In the genomic region with DNA sequence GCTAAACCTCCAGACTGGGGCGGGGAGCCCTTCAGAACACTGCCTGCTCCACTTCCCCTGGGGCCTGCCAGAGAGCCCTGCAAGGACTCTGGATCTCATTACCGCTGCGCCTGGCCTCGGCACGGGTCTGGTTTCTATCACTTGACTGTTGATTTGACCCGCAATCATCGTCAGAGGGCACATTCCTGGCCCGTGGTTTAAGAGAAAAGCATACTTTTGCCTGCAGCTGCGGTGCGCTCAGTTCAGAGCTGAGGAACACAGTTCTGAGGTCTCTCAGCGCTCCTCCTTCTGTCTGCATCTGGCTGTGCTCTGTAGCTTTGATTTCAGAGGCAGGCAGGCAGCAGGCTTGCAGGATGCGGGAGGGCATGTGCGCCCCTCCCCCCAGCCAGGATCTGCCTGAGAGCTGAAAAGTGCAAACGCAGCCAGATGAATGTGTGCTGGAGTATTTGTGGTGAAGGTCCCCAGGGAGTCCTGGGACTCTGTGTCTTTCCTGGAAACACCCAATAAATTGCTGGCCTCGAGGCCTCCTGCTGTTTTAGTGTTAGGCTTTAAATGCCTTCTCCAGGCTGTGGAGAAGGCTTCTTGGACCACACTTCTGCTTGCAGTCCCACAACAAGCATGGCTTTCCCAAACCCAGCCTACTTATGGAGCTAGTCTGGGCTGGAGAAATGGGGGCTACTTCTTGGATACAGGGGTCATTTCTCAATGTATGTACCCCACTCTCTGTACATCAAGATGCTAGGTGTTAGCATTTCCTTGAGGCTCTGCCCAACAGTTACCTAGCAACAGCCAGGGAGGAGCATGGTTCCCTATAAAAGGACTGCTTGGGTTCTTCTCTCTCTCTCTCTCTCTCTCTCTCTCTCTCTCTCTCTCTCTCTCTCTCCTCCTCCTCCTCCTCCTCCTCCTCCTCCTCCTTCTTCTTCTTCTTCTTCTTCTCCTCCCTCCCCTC, we compare ENCODE assay signal across 8 mouse cellular contexts. TPM values are rescaled to one million over a fixed set of nuclear protein-coding genes. Genes with fewer than 3 reads are reported as not detected.
DNase-seq lines count a peak whose midpoint lies in the region; ATAC-seq and TF ChIP-seq lines count a peak whose summit lies in the region.

No protein-coding gene starts in this region.

- H3K9me3 ChIP-seq in hindbrain, embryonic 11.5 days (ENCODE audit: control insufficient read depth, low read length) = no peaks in the 10 kb centered on the region
- no peaks in the 10 kb centered on the region for H3K9me3 ChIP-seq in lung, embryonic 14.5 days (ENCODE audit: low read depth, low read length)

- WGBS in hindbrain, embryonic 11.5 days = 0% methylated on average over 15 of the region's 15 CpGs
- WGBS in lung, embryonic 14.5 days = 1% methylated on average over 15 of the region's 15 CpGs

- DNase-seq in urinary bladder, postnatal 25 days (ENCODE audit: low spot score) = peak; percentile 15
- DNase-seq in urinary bladder, postnatal 10 days (ENCODE audit: low spot score) = no peak
- peak; percentile 74 to 79 for DNase-seq in frontal cortex, postnatal 10 days (ENCODE audit: low spot score in 2 of 2)
- DNase-seq in hindbrain, embryonic 11.5 days (ENCODE audit: low spot score) = peak; percentile 86
- peak; percentile 54 to 61 for DNase-seq in layer of hippocampus, adult 8-10 months (ENCODE audit: low spot score in 2 of 2)
- DNase-seq in lung, embryonic 14.5 days = peak; percentile 87
- peak; percentile 42 for DNase-seq in ovary, postnatal 10 days (ENCODE audit: low spot score)
- DNase-seq in yolk sac, embryonic 10.5 days (ENCODE audit: low spot score) = peak; percentile 94

- H3K9ac ChIP-seq in hindbrain, embryonic 11.5 days (ENCODE audit: low read depth, low read length) = peak overlapping the region; percentile 59
- peak overlapping the region; percentile 21; the same call in 1 of the 2 replicates for H3K9ac ChIP-seq in lung, embryonic 14.5 days

- no peaks in the 10 kb centered on the region for H3K36me3 ChIP-seq in hindbrain, embryonic 11.5 days (ENCODE audit: control insufficient read depth, insufficient read depth, low read length)
- no peaks in the 10 kb centered on the region for H3K36me3 ChIP-seq in lung, embryonic 14.5 days (ENCODE audit: insufficient read depth)

- no peaks in the 10 kb centered on the region for H3K27me3 ChIP-seq in hindbrain, embryonic 11.5 days (ENCODE audit: control insufficient read depth, insufficient read depth, low read length)
- H3K27me3 ChIP-seq in lung, embryonic 14.5 days (ENCODE audit: insufficient read depth, low read length) = no peaks in the 10 kb centered on the region

- no peak overlapping the region for H3K4me3 ChIP-seq in hindbrain, embryonic 11.5 days (ENCODE audit: low read depth, low read length)
- H3K4me3 ChIP-seq in lung, embryonic 14.5 days (ENCODE audit: low read depth, low read length) = no peak overlapping the region

- peaks cover 26% of the 10 kb centered on the region for H3K4me1 ChIP-seq in hindbrain, embryonic 11.5 days (replicated peaks; ENCODE audit: control insufficient read depth, insufficient read depth, low read length)
- peaks cover 25% of the 10 kb centered on the region for H3K4me1 ChIP-seq in lung, embryonic 14.5 days (ENCODE audit: insufficient read depth)

- peak overlapping the region; percentile 38 for H3K4me2 ChIP-seq in hindbrain, embryonic 11.5 days (replicated peaks; ENCODE audit: low read depth, low read length)
- peak overlapping the region; percentile 34 for H3K4me2 ChIP-seq in lung, embryonic 14.5 days

- peak overlapping the region; percentile 88 for H3K27ac ChIP-seq in hindbrain, embryonic 11.5 days (ENCODE audit: low read depth, low read length)
- peak overlapping the region; percentile 96 for H3K27ac ChIP-seq in lung, embryonic 14.5 days (ENCODE audit: low read depth)

- peak; percentile 25; the same call in 1 of the 2 replicates for TF ChIP-seq CTCF in lung, embryonic 14.5 days (IDR thresholded peaks at IDR 0.05; ENCODE audit: low read depth)

- peak; percentile 77 for ATAC-seq in hindbrain, embryonic 11.5 days (ENCODE audit: low FRiP score)
- ATAC-seq in lung, embryonic 14.5 days (ENCODE audit: insufficient read depth) = peak; percentile 90

RNA-seq across cellular contexts. Expression of gene Alox5ap, which starts 56.2 kb away (rescaled TPM):
- polyA plus RNA-seq in hindbrain, embryonic 11.5 days (2014; fragmentation: Nextera tagmentation; extraction: Ambion mirVana) = 5.6 and 6.9 TPM in 2 replicates
- 10 to 100 TPM; 10.3 to 19.4 (median 11.9) TPM for total RNA-seq in layer of hippocampus, adult 8-10 months (2022)
- polyA plus RNA-seq in lung, embryonic 14.5 days (2014; fragmentation: Nextera tagmentation; extraction: Ambion mirVana) = 9.3 and 20.5 TPM in 2 replicates
